Mouse (Mus musculus) heart, postnatal 0 days (tissue): ENCODE data around the gene Akap9. TPM values are rescaled to one million over a fixed set of nuclear protein-coding genes. Genes with fewer than 3 reads are reported as not detected.

ENCODE experiments used
- ATAC-seq: fragments of 200-750 bp; cut with Nextera tagmentation; 2 replicates; pipeline ENCODE4 v1.8.0; 2017; ENCODE audit warnings: low read depth, moderate number of reproducible peaks, moderate library complexity; ENCODE audit not compliant: insufficient read depth
- DNase-seq: peaks from one replicate; pipeline ENCODE4 v3.0.0-alpha.2; 2016; ENCODE audit warnings: low spot score
- H3K27ac ChIP-seq: fragments of 300-500 bp; sonication (generic); 2 replicates; pipeline ENCODE4 v1.5.1; 2014; ENCODE audit warnings: low read depth, mild to moderate bottlenecking
- H3K27me3 ChIP-seq: fragments of 300-500 bp; sonication (generic); 2 replicates; pipeline ENCODE4 v1.6.1; 2014; ENCODE audit warnings: low read length, mixed read lengths; ENCODE audit not compliant: control insufficient read depth, insufficient read depth
- H3K36me3 ChIP-seq: fragments of 300-500 bp; sonication (generic); replicated peaks from 2 replicates; pipeline ENCODE4 v1.6.1; 2014; ENCODE audit warnings: low read length, mixed read lengths; ENCODE audit not compliant: control insufficient read depth, insufficient read depth
- H3K4me1 ChIP-seq: fragments of 300-500 bp; sonication (generic); 2 replicates; pipeline ENCODE4 v1.6.1; 2014; ENCODE audit warnings: antibody characterized with exemption; ENCODE audit not compliant: control insufficient read depth, insufficient read depth
- H3K4me2 ChIP-seq: fragments of 300-500 bp; sonication (generic); 2 replicates; pipeline ENCODE4 v1.6.1; 2014; ENCODE audit warnings: low read depth, mild to moderate bottlenecking, low read length, moderate library complexity
- H3K4me3 ChIP-seq: fragments of 300-500 bp; sonication (generic); 2 replicates; pipeline ENCODE4 v1.5.1; 2014; ENCODE audit warnings: low read depth, low read length
- H3K9ac ChIP-seq: fragments of 300-500 bp; sonication (generic); replicated peaks from 2 replicates; pipeline ENCODE4 v1.6.1; 2014; ENCODE audit warnings: low read depth, low read length, mixed read lengths
- H3K9me3 ChIP-seq: fragments of 300-500 bp; sonication (generic); replicated peaks from 2 replicates; pipeline ENCODE4 v1.6.1; 2016; ENCODE audit warnings: low read length; ENCODE audit not compliant: control insufficient read depth
- CTCF ChIP-seq: IDR thresholded peaks from 2 replicates; pipeline ENCODE4 v1.5.1; 2016; ENCODE audit warnings: antibody characterized with exemption, control low read depth, low read depth
- EP300 ChIP-seq: IDR thresholded peaks from 2 replicates; pipeline ENCODE4 v1.6.1; 2016; ENCODE audit warnings: antibody characterized with exemption, low read depth
- WGBS: fragments of 180-500 bp; shearing (Covaris S2); extraction: QIAGEN DNeasy Blood & Tissue Kit; methylation state at CpG from one replicate; pipeline ENCODE4 v1.1.7; 2014; 5-methylcytosine and 5-hydroxymethylcytosine counted together
- polyA plus RNA-seq: library from polyadenylated mRNA; unstranded; fragments of >200 nt; fragmentation: Nextera tagmentation; extraction: Ambion mirVana; gene quantifications from 2 replicates; pipeline ENCODE4 v1.2.1, GENCODE M21; 2015
- total RNA-seq: library from RNA; depleted of rRNA; stranded (reverse); fragments of >200 nt; gene quantifications from 2 replicates; pipeline ENCODE4 v1.2.3, GENCODE M21; 2014; ENCODE audit warnings: low replicate concordance

The Akap9 gene
- total and polyA plus RNA-seq, 2 experiments from 2014 or later, result 31.6 to 84.3 TPM

GRCm38 (mm10) chr5:4084948-4085347 lies 157.1 kb downstream of the Akap9 start:
- DNase-seq (no peak), ATAC-seq (no peak)
- no peaks in the 10 kb centered on the region for H3K4me1 ChIP-seq
- H3K27me3 ChIP-seq, result no peaks in the 10 kb centered on the region
- WGBS, result 97% methylated on average over 7 of the region's 7 CpGs
- H3K27ac ChIP-seq, result no peak overlapping the region
- H3K4me2 ChIP-seq, result no peak overlapping the region
- H3K4me3 ChIP-seq, result no peak overlapping the region
- H3K9ac ChIP-seq, result no peak overlapping the region
- no peaks in the 10 kb centered on the region for H3K9me3 ChIP-seq
- H3K36me3 ChIP-seq, result peaks cover 75% of the 10 kb centered on the region
- TF ChIP-seq EP300 (no peak), CTCF (no peak)

- Histone ChIP-seq H3K4me3 (no peak overlapping the region), H3K4me1 (no peaks in the 10 kb centered on the region), H3K36me3 (peaks cover 79% of the 10 kb centered on the region), H3K9ac (no peak overlapping the region), H3K27ac (no peak overlapping the region), H3K27me3 (no peaks in the 10 kb centered on the region), H3K9me3 (no peaks in the 10 kb centered on the region), H3K4me2 (no peak overlapping the region)
- 89% methylated on average over 4 of the region's 4 CpGs for WGBS
- TF ChIP-seq CTCF (no peak), EP300 (no peak)
- DNase-seq (no peak), ATAC-seq (no peak)
These were observed 158.5 kb downstream of the Akap9 start for GRCm38 (mm10) chr5:4086309-4086708.

- H3K4me3 ChIP-seq, result no peak overlapping the region
- 83% methylated on average over 5 of the region's 5 CpGs for WGBS
- no peak overlapping the region for H3K27ac ChIP-seq
- peaks cover 74% of the 10 kb centered on the region for H3K36me3 ChIP-seq
- DNase-seq (no peak), ATAC-seq (no peak)
- H3K9me3 ChIP-seq, result no peaks in the 10 kb centered on the region
- no peaks in the 10 kb centered on the region for H3K4me1 ChIP-seq
- TF ChIP-seq EP300 (no peak), CTCF (no peak)
- no peak overlapping the region for H3K9ac ChIP-seq
- H3K4me2 ChIP-seq, result no peak overlapping the region
- H3K27me3 ChIP-seq, result no peaks in the 10 kb centered on the region
These were observed 160.3 kb downstream of the Akap9 start for GRCm38 (mm10) chr5:4088190-4088589.

- H3K27ac ChIP-seq, result no peak overlapping the region
- TF ChIP-seq EP300 (no peak), CTCF (no peak)
- DNase-seq (no peak), ATAC-seq (no peak)
- H3K4me3 ChIP-seq, result no peak overlapping the region
- H3K4me1 ChIP-seq, result no peaks in the 10 kb centered on the region
- H3K9me3 ChIP-seq, result no peaks in the 10 kb centered on the region
- H3K4me2 ChIP-seq, result no peak overlapping the region
- 86% methylated on average over 5 of the region's 5 CpGs for WGBS
- peaks cover 46% of the 10 kb centered on the region for H3K36me3 ChIP-seq
- H3K27me3 ChIP-seq, result no peaks in the 10 kb centered on the region
- H3K9ac ChIP-seq, result no peak overlapping the region
These were observed 166.6 kb downstream of the Akap9 start for GRCm38 (mm10) chr5:4094471-4094870.

- Histone ChIP-seq H3K27me3 (no peaks in the 10 kb centered on the region), H3K9me3 (no peaks in the 10 kb centered on the region), H3K27ac (no peak overlapping the region), H3K4me3 (no peak overlapping the region), H3K36me3 (peaks cover 29% of the 10 kb centered on the region), H3K9ac (no peak overlapping the region), H3K4me2 (no peak overlapping the region), H3K4me1 (peaks cover 8% of the 10 kb centered on the region; the same call in 1 of the 2 replicates)
- no peak for TF ChIP-seq CTCF
- TF ChIP-seq EP300, result no peak
- no peak for ATAC-seq
- DNase-seq, result no peak
- WGBS, result 96% methylated on average over 4 of the region's 4 CpGs
These were observed 173.2 kb downstream of the Akap9 start for GRCm38 (mm10) chr5:4101031-4101430.

- H3K36me3 ChIP-seq, result peaks cover 29% of the 10 kb centered on the region
- peaks cover 8% of the 10 kb centered on the region; the same call in 1 of the 2 replicates for H3K4me1 ChIP-seq
- no peak overlapping the region for H3K4me2 ChIP-seq
- WGBS, result 92% methylated on average over 2 of the region's 2 CpGs
- TF ChIP-seq EP300, result no peak
- TF ChIP-seq CTCF, result peak; percentile 26
- no peak overlapping the region for H3K9ac ChIP-seq
- no peaks in the 10 kb centered on the region for H3K9me3 ChIP-seq
- H3K27me3 ChIP-seq, result no peaks in the 10 kb centered on the region
- H3K4me3 ChIP-seq, result no peak overlapping the region
- no peak for DNase-seq
- no peak for ATAC-seq
- no peak overlapping the region for H3K27ac ChIP-seq
These were observed 173.9 kb downstream of the Akap9 start for GRCm38 (mm10) chr5:4101770-4102169.
